Mouse (Mus musculus) left cerebral cortex, adult 2 months (tissue): ENCODE data around the gene Lrrc75b. TPM values are rescaled to one million over a fixed set of nuclear protein-coding genes. Genes with fewer than 3 reads are reported as not detected.

ENCODE experiments used
- DNase-seq, 2 experiments: peaks; one replicate each; pipeline ENCODE4 v3.0.0; 2021 to 2022; ENCODE audit warnings: low spot score in 2 of 2, mixed read lengths in 1 of 2; ENCODE audit errors: extremely low spot score in 1 of 2
- H3K27ac ChIP-seq: fragments of 200-600 bp; 2 replicates; pipeline ENCODE4 v1.8.1; 2022
- H3K4me3 ChIP-seq: fragments of 200-600 bp; 2 replicates; pipeline ENCODE4 v1.8.1; 2022
- CTCF ChIP-seq: fragments of 200-600 bp; IDR thresholded peaks from 2 replicates; pipeline ENCODE4 v1.8.1; 2022; ENCODE audit warnings: antibody characterized with exemption, mild to moderate bottlenecking, moderate library complexity
- intact Hi-C: fragments of 180-260 bp; cut with DNase I; formaldehyde crosslinking; loops from one replicate; pipeline ENCODE4 v1.15.1; 2025
- total RNA-seq, 2 experiments: library from RNA; stranded (reverse); gene quantifications; 2 replicates each; pipeline ENCODE4 v1.2.3; 2021

Lrrc75b gene
- total RNA-seq, 2 experiments from 2014 or later: 9.4 to 9.9 TPM

DNA sequence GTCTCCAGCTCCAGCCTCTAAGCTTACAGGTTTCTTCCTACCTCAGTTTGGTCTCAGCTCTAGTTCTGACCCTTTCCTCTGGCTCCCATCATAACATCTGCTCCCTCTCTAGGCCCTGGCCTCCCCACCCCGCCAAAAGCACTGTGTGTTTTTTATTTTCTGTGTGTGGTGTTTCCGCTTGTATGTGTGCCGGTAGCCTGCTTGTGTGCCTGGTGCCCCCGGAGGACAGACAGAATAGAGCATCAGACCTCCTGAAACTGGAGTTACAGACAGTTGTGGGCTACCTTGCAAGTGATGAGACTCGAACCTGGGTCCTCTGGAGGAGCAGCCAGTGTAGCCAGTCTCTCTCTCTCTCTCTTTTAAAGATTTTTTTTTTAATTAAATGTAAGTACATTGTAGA, 6.2 kb upstream of the Lrrc75b start:
- DNase-seq: no peak
- no peak; the same call in 1 of the 2 replicates for TF ChIP-seq CTCF

DNA sequence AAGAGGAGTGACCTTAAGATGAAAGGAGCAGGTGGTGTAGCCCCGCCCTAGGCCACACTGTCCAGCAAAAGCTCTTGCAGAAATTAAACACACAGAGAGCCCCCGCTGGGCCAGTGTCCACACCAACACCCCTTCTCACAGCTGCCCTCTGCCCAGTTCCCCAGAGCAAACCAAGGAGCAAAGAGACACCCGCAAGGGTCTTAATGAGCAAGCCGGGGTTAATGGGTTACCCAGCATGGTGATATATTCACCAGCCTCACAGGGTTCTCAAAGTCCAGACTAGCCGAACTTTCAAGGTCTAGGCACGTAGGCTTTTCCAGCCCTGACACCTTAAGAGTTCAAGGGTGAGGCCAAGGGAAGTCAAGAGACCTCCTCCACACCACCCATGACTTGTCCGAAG, 5.8 kb upstream of the Lrrc75b start:
- DNase-seq: no peak
- intact Hi-C loops: no loop called here
- no peak for TF ChIP-seq CTCF
- Histone ChIP-seq H3K27ac (no peak overlapping the region), H3K4me3 (no peak overlapping the region)

More for the DNA sequence above, 6.2 kb upstream of the Lrrc75b start:
- Histone ChIP-seq H3K27ac (no peak overlapping the region), H3K4me3 (no peak overlapping the region)
- intact Hi-C loops: no loop called here

DNA sequence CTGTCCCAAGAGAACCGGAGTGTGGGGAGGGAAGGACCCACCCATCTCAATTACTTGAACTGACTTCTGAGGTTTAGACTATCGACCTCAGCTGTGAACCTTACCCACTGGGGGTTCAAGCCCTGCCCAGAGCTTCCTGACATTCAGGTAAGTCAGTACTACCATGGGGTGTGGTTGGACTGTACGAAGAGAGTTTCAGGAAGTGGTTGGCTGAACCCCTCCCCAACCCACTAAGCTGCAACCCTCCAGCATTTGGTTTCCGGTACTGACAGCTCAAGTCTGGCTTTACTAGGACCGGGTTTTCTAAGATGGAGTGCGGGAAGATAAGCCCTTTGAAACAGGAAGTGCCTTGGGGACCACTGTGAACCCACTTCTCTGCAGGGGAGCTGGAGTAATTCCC, 5.3 kb upstream of the Lrrc75b start:
- Histone ChIP-seq H3K4me3 (no peak overlapping the region), H3K27ac (no peak overlapping the region)
- intact Hi-C loops: no loop called here
- no peak for DNase-seq
- no peak for TF ChIP-seq CTCF

DNA sequence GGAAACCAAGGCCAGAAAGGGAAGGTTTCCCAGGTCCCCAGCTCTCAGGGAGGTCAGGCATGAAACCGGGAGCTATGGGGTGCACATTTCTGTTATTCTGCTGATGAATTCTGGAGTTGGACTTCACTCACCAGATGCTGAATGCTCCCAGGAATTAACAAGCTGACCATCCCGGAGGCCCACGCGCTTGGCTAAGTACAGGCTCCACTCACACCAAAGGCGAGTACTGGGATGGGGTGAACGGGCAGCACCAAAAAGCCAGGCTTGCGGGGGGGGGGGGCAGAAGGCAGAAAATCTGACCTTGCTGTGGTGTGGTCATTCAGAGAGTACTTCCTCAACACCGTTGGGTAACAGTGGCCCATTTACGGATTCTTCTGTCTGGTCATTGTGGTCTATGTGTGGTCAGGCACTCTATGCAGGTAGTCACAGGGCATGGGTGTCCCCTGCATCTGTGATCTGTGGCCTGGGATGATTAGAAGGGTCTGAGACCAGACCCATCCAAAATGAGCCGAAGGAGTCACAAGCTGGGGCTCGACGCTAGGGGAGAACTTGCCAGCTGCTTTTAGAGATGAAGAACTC, 4.6 kb upstream of the Lrrc75b start:
- DNase-seq: no peak
- H3K27ac ChIP-seq: no peak overlapping the region
- H3K4me3 ChIP-seq: no peak overlapping the region
- intact Hi-C loops: no loop called here
- no peak for TF ChIP-seq CTCF

DNA sequence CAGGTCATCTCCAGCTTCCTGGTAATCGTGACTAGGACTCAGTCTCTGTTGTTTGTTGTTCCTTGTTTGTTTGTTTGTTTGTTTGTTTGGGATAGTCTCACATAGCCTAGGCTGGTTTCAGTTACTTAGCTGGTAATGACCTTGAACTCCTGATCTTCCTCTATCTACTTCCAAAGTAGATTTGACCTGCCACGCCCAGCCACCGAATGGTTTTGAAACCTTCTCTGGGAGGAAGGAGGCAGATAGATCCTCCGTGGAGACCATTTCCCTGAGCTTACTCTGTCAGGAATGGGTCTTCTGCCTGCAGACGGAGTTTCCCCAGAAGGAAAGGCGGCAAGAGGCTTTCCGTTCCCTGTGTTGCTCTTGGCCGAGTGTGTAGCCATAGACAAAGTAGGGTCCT, 2.5 kb upstream of the Lrrc75b start:
- no peak for TF ChIP-seq CTCF
- intact Hi-C loops: no loop called here
- Histone ChIP-seq H3K4me3 (no peak overlapping the region), H3K27ac (no peak overlapping the region)
- no peak for DNase-seq

DNA sequence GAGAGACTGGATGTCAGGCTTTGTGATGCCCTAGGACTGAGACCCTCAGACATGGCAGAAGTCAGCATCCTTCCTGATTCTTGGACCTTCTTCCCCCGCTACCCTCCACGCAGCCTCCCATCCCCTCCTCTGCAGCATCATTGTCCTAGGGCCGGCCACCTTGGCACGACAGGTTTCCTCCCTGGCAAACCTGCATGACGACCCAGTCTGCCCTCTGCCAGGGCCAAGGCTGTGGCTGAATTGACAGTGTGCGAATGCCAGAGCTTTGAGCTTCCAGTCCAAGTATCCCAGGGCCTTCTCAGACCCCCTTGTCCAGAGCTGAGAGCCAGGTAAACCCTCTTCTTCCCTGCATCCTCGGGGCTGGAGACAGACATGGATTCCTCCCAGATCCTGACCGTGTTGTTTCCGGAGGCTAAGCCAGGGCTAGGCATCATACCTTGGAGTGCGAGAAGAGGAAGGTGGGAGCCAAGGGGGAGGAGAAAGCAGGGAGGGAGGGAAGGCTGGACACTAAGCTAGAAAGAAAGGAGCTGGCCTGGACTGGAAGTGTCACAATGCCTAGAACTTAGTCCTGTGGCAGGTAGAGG, 1.0 kb upstream of the Lrrc75b start, which contains the start of gene Ggt1:
Gene Ggt1 (plus strand): TSS at position 534 of the 584 bp plus-strand sequence.
- no peak for DNase-seq

DNA sequence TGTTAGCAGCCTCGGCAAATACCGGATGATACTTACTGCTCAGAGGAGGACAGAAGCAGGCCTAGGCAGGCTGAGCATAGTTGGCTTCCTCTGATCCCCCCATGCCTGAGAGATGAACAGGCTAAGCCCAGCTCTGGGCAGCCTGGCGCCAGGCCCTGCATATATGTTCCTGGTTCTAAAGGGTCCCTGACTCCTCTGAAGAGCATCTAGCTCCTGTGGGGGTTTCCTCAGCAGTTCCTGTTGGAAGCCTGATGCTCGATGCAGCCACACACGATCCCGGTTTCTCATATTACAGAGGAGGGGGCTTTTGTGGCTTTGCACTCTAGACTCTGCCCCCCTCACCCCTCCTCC, 394 bp upstream of the Lrrc75b start:
- Histone ChIP-seq H3K4me3 (peak overlapping the region; percentile 60), H3K27ac (peak overlapping the region; percentile 80)
- no peak for TF ChIP-seq CTCF
- intact Hi-C loops: no loop called here
- no peak for DNase-seq

More for the DNA sequence above, 1.0 kb upstream of the Lrrc75b start, which contains the start of gene Ggt1:
- TF ChIP-seq CTCF: no peak
- Histone ChIP-seq H3K4me3 (peak within 1 kb of the TSS; percentile 60), H3K27ac (peak within 1 kb of the TSS; percentile 80; the same call in 1 of the 2 replicates)
- intact Hi-C loops: no loop called here

DNA sequence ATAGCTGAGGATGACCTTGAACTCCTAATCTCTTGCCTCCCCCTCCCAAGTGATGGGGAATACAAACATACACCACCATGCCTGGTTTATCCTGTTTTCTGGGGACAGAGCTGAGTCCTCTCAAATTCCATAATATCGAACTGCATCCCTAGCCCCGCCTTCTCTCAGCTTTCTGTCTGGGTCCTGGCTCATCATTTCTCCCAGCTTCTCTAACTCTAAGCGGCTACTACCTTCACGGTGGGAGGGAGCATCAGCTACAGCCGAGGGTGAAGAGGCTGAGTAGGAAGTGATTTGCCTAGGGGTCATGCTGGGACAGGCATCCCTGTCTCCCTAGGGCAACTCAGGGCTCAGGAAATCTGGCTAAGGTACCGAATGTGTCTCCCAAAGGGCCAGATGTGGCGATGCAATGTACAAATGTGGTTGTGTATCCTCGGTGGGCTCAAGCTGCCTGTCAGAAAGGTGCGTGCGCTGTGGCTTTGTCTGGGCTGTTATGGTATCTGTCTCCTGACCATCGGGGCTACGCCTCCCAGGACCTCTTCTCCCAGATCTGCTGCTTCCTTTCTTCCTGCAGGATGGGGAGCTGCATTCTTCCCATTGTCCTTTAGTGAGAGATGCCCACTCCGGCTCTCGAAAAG, 972 bp downstream of the Lrrc75b start:
- H3K4me3 ChIP-seq: peak overlapping the region; percentile 60
- H3K27ac ChIP-seq: peak overlapping the region; percentile 80
- intact Hi-C loops: loop anchor here (2.0 kb wide), 1 partner anchor 42 kb away; the partner anchor contains the start of genes Gucd1 and Snrpd3
- DNase-seq: no peak
- no peak for TF ChIP-seq CTCF

DNA sequence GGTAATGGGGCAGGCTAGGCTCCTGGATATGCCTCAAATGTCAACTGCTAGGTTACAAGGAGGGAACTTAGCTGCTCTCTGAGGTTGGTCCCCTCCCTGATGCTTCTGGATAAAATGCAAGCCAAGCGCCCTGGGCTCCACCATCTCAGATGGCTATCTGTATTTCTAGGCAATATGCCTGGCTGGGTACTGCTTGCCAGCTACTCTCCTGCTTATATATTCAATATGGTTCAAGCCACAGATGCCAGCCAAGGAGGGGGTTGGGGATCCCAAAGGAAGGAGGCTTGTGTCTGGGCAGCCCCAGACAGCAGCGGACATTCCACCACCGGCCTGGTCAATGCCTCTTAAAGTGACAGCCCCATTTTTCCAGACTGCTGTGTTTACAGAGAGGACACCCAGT, 1.6 kb downstream of the Lrrc75b start:
- Histone ChIP-seq H3K4me3 (no peak overlapping the region), H3K27ac (no peak overlapping the region; the same call in 1 of the 2 replicates)
- DNase-seq: no peak
- no peak for TF ChIP-seq CTCF
- intact Hi-C loops: loop anchor here (2.0 kb wide), 1 partner anchor 42 kb away; the partner anchor contains the start of genes Gucd1 and Snrpd3

DNA sequence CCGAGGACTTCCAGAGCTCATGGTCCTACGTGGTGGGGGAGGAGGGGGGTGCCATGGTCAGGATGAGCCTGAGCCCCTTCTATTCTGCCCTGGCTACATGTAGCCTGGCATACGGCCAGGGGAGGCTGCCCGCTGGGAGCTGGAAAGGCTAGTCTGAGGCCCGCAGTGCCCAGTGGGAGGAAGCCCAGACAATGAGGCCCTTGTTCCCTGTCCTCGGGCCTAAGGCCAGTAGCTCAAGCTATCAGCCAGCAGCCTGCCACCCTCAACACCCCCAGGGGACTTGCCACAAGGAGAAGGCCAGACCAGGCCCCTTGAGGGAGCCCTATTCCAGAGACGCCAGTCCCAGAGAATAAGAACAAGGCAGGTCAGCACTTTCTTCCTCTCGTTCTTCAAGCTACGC, 4.1 kb downstream of the Lrrc75b start:
- TF ChIP-seq CTCF: no peak
- peak overlapping the region; percentile 74 for H3K27ac ChIP-seq
- peak; percentile 46 to 74 for DNase-seq
- intact Hi-C loops: no loop called here
- H3K4me3 ChIP-seq: no peak overlapping the region

DNA sequence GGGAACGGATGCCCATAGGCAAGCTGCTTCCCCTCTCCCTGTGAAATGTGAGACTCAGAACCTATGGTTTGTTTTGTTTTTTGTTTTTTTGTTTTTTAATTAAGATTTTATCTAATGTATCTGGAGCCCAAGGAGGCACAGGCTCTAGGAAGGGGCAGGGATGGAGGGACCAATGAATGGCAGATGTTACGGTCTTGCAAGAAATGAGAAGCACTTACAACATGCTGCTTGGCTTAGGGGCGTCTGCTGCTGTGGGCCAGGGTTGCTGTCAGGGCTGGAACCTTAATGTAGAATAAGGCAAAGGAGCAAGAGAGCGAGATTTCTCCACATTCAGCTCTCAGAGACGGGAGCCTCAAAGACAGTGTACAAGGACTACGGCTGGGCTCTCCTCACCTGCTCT, 4.6 kb downstream of the Lrrc75b start:
- Histone ChIP-seq H3K4me3 (no peak overlapping the region), H3K27ac (no peak overlapping the region)
- TF ChIP-seq CTCF: no peak
- intact Hi-C loops: no loop called here
- no peak for DNase-seq

DNA sequence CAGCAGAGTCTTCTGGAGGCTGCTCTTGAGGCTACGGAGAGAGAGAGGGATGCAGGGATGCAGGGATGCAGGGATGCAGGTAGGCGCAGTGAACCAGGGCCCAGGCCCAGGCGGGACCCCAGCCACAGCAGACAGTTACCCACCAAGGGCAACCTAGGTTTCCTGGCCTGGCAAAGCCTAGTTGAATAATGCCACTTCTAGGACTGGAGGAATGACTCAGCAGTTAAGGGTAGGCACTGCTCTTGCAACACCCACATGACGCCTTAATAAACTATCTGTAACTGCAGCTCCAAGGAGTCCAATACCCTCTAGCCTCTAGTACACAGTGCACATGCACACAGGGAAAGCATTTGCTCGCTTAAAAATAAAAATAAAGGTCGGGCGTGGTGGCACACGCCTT, 6.0 kb downstream of the Lrrc75b start:
- no peak overlapping the region for H3K4me3 ChIP-seq
- no peak for DNase-seq
- H3K27ac ChIP-seq: no peak overlapping the region
- no peak for TF ChIP-seq CTCF
- intact Hi-C loops: no loop called here
